Mouse (Mus musculus) adrenal gland, adult 8-10 months (tissue): ENCODE results near the gene Cox19. TPM values are rescaled to one million over a fixed set of nuclear protein-coding genes. Genes with fewer than 3 reads are reported as not detected.

ENCODE experiments used
- DNase-seq: peaks from one replicate; pipeline ENCODE4 v3.0.0; 2022
- microRNA-seq, 2 experiments: library from miRNA; unstranded; fragments of <30 nt; microRNA quantifications; one replicate each; pipeline ENCODE4 v1.2.0; 2022
- total RNA-seq, 4 experiments: library from RNA; stranded (reverse); gene quantifications; 2 replicates each; pipeline ENCODE4 v1.2.4; 2022

The Cox19 gene
- total RNA-seq, 4 experiments from 2014 or later: 59.6 to 79.9 (median 66.5) TPM

- no peak for DNase-seq
These were observed 59.2 kb downstream of the Cox19 start for GRCm38 (mm10) chr5:139291811-139292560.

DNA sequence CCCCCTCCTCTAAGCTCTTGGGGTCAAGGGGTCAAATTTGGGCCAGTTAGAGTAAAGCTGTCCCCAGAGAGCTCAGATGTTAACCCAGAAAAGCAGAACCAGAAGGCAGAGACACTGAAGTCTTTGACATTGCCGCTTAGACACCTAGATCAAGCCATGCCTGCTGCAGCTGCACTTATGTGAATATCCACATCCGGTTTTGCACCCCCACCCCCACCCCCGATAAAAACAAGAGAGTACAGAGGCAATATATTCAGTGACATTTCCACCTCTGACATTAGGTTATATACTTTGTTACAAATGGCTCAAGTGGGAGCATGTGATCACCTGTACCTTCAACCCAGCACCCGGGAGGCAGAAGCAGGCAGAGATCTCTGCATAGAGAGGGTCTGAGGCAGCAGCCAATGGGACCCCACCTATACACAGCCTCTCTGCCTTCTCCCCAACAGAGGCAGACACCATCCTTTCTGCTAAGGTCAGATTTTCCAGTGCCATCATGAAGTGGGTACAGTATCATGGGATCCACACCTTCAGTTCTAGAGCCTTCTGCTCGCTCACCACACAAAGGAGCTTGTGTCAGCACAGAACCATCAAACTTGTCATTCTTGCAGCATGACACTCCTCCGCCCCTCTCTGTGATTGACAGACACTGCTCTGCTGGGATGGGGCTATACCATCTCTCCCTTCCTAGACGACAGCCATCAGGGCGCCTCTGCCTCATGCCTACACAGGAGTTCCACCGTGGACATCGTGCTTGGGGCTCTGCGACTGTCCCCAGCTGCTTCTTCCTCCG, 60.6 kb downstream of the Cox19 start:
- no peak for DNase-seq

GRCm38 (mm10) chr5:139288591-139288990, 62.6 kb downstream of the Cox19 start:
- no peak for DNase-seq

DNA sequence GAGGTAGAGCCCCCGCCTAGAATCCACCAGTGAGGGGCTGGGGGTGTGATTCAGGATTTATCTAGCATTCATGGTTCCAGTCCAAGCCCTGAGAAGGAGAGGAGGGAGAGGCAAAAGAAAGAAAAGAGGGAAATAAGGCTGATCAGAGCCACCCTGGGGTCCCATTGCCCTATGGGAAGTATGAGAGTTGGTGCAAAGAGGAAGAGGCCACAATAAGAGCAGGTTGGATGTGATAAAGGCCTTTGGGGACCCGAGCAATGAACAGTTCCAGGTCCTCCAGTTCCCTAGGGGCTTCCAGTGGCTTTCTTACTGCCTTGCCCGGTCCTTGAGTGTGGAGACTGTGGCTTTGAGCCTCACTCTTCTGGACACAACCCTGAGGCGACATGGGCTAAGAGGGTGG, 63.4 kb downstream of the Cox19 start:
- DNase-seq: no peak

GRCm38 (mm10) chr5:139287099-139287498, 64.1 kb downstream of the Cox19 start:
- DNase-seq: no peak

Small RNAs within 50 kb of the gene (microRNA-seq; reads per million reads assigned to microRNA genes)
- 238 to 296 reads per million in 2 experiments for gene Mir339

Other genes starting within 250 kb of the Cox19 start
- gene Prkar1b, start 201.4 kb downstream of the Cox19 start, total RNA-seq: 10 to 100 TPM; 38.5 to 62.4 (median 55.9) TPM
- gene Dnaaf5, start 201.2 kb downstream of the Cox19 start, total RNA-seq: 10 to 100 TPM; 21.7 to 24.3 (median 22.7) TPM
- gene Sun1, start 150.8 kb downstream of the Cox19 start, total RNA-seq: 100 to 1,000 TPM in 3 of 4 experiments, 10 to 100 TPM in 1; 86.6 to 128 (median 111) TPM
- 100 to 1,000 TPM in 2 of 4 experiments, 10 to 100 TPM in 2; 96.6 to 112 (median 101) TPM for gene Get4, start 99.1 kb downstream of the Cox19 start, total RNA-seq
- 1 to 10 TPM; 2.5 to 7.0 (median 3.9) TPM for gene Adap1, start 25.8 kb downstream of the Cox19 start, total RNA-seq
- gene Cyp2w1, start 1.2 kb upstream of the Cox19 start, total RNA-seq: not detected
- 10 to 100 TPM; 13.6 to 25.0 (median 18.1) TPM for gene Gpr146, start 26.3 kb upstream of the Cox19 start, total RNA-seq
- gene C130050O18Rik, start 53.9 kb upstream of the Cox19 start, total RNA-seq: 1 to 10 TPM in 3 of 4 experiments, under 1 TPM in 1; 0.94 to 1.4 (median 1.2) TPM
- gene Gper1, start 71.7 kb upstream of the Cox19 start, total RNA-seq: 1 to 10 TPM; 3.9 to 7.8 (median 6.3) TPM
- gene 3110082I17Rik, start 109.1 kb upstream of the Cox19 start, total RNA-seq: 10 to 100 TPM in 3 of 4 experiments, 1 to 10 TPM in 1; 7.3 to 20.6 (median 14.4) TPM
- 10 to 100 TPM; 35.1 to 37.0 (median 36.2) TPM for gene Zfand2a, start 133.1 kb upstream of the Cox19 start, total RNA-seq
- gene Uncx, start 192.1 kb upstream of the Cox19 start, total RNA-seq: not detected